Mouse (Mus musculus) CH12.LX (cell line): Measurements from ENCODE around the gene Tmed6. TPM values are rescaled to one million over a fixed set of nuclear protein-coding genes. Genes with fewer than 3 reads are reported as not detected.

Source experiments
- DNase-seq: peaks from one replicate; pipeline ENCODE4 v3.0.0-alpha.2; 2013; ENCODE audit errors: extremely low read depth
- H3K27ac ChIP-seq: 2 replicates; pipeline ENCODE4 v1.5.1; 2012; ENCODE audit warnings: low read depth, mild to moderate bottlenecking, control low read depth, moderate library complexity; ENCODE audit not compliant: insufficient read depth
- H3K27me3 ChIP-seq: replicated peaks from 2 replicates; pipeline ENCODE3; 2012; ENCODE audit warnings: inconsistent platforms
- H3K36me3 ChIP-seq, 2 experiments: replicated peaks in 1 of 2; 2 replicates each; pipeline versions ENCODE3 to v1.6.1; 2012; ENCODE audit warnings: inconsistent platforms in 1 of 2, low read length in 1 of 2, mild to moderate bottlenecking in 1 of 2, mixed read lengths in 1 of 2, moderate library complexity in 1 of 2; ENCODE audit not compliant: control insufficient read depth in 1 of 2, insufficient read depth in 1 of 2
- H3K4me1 ChIP-seq, 2 experiments: 2 replicates each; pipeline ENCODE4 v1.6.1; 2012; ENCODE audit warnings: inconsistent platforms in 1 of 2, moderate library complexity in 1 of 2; ENCODE audit not compliant: insufficient read depth in 2 of 2, control insufficient read depth in 1 of 2
- H3K4me2 ChIP-seq: 2 replicates; pipeline ENCODE4 v1.6.1; 2012; ENCODE audit warnings: low read depth, mild to moderate bottlenecking, control low read depth; ENCODE audit not compliant: poor library complexity, insufficient read depth, severe bottlenecking
- H3K4me3 ChIP-seq, 3 experiments: fragments of 150-350 bp in 1 of 3; sonication (generic) in 1 of 3; replicated peaks in 1 of 3; 2 replicates each; pipeline versions ENCODE3 to v1.5.1; 2011 to 2012; ENCODE audit warnings: low read depth in 2 of 3, low read length in 2 of 3, mild to moderate bottlenecking in 2 of 3, moderate library complexity in 2 of 3, control low read depth in 1 of 3, improper control_type of control experiment in 1 of 3, inconsistent platforms in 1 of 3, mixed read lengths in 1 of 3; ENCODE audit not compliant: poor library complexity in 1 of 3
- H3K79me2 ChIP-seq: replicated peaks from 2 replicates; pipeline ENCODE4 v1.6.1; 2012; ENCODE audit warnings: mild to moderate bottlenecking, moderate library complexity; ENCODE audit not compliant: control insufficient read depth, poor library complexity, insufficient read depth, severe bottlenecking; ENCODE audit errors: extremely low read depth
- H3K9ac ChIP-seq: 2 replicates; pipeline ENCODE4 v1.6.1; 2012; ENCODE audit warnings: low read depth, mild to moderate bottlenecking, control low read depth, moderate library complexity; ENCODE audit not compliant: insufficient read depth
- H3K9me3 ChIP-seq: replicated peaks from 2 replicates; pipeline ENCODE3; 2012; ENCODE audit warnings: low read length, inconsistent platforms, mixed read lengths
- BHLHE40 ChIP-seq: IDR thresholded peaks from 2 replicates; pipeline ENCODE4 v1.6.1; 2011; ENCODE audit warnings: mild to moderate bottlenecking, low read depth, low read length, improper control_type of control experiment
- CHD1 ChIP-seq: IDR thresholded peaks from 2 replicates; pipeline ENCODE4 v1.6.1; 2012; ENCODE audit warnings: low read depth, low read length, improper control_type of control experiment, inconsistent platforms
- CHD2 ChIP-seq: IDR thresholded peaks from 2 replicates; pipeline ENCODE4 v1.6.1; 2011; ENCODE audit warnings: low read length, improper control_type of control experiment
- E2F4 ChIP-seq: IDR thresholded peaks from 2 replicates; pipeline ENCODE4 v1.6.1; 2011; ENCODE audit warnings: low read depth, low read length, improper control_type of control experiment; ENCODE audit not compliant: insufficient replicate concordance
- ETS1 ChIP-seq: conservative IDR thresholded peaks from 2 replicates; pipeline ENCODE4 v1.6.1; 2012; ENCODE audit warnings: low read depth, mild to moderate bottlenecking, inconsistent platforms, low read length, improper control_type of control experiment, moderate library complexity
- IRF4 ChIP-seq: IDR thresholded peaks from 2 replicates; pipeline ENCODE4 v1.6.1; 2014; ENCODE audit warnings: low read depth, mild to moderate bottlenecking, inconsistent platforms, low read length, improper control_type of control experiment
- JUND ChIP-seq: conservative IDR thresholded peaks from 2 replicates; pipeline ENCODE4 v1.6.1; 2011; ENCODE audit warnings: low read depth, low read length, improper control_type of control experiment
- KAT2A ChIP-seq: IDR thresholded peaks from 2 replicates; pipeline ENCODE4 v1.6.1; 2012; ENCODE audit warnings: low read length, improper control_type of control experiment, inconsistent platforms; ENCODE audit not compliant: insufficient replicate concordance
- MAX ChIP-seq: IDR thresholded peaks from 2 replicates; pipeline ENCODE4 v1.6.1; 2011; ENCODE audit warnings: low read length, improper control_type of control experiment
- MAZ ChIP-seq: IDR thresholded peaks from 2 replicates; pipeline ENCODE4 v1.6.1; 2012; ENCODE audit warnings: low read depth, mild to moderate bottlenecking, inconsistent platforms, low read length, improper control_type of control experiment, moderate library complexity
- MYC ChIP-seq: IDR thresholded peaks from 2 replicates; pipeline ENCODE4 v1.6.1; 2011; ENCODE audit warnings: low read depth, mild to moderate bottlenecking, improper control_type of control experiment, low read length
- PAX5 ChIP-seq: IDR thresholded peaks from 2 replicates; pipeline ENCODE4 v1.6.1; 2012; ENCODE audit warnings: low read length, inconsistent platforms, mixed read lengths
- POLR2AphosphoS2 ChIP-seq: IDR thresholded peaks from 2 replicates; pipeline ENCODE4 v1.6.1; 2011; ENCODE audit warnings: low read depth, low read length, improper control_type of control experiment
- RCOR1 ChIP-seq: conservative IDR thresholded peaks from 2 replicates; pipeline ENCODE4 v1.6.1; 2012; ENCODE audit warnings: low read depth, mild to moderate bottlenecking, inconsistent platforms, low read length, improper control_type of control experiment
- TBP ChIP-seq: conservative IDR thresholded peaks from 2 replicates; pipeline ENCODE4 v1.6.1; 2011; ENCODE audit warnings: low read depth, low read length, improper control_type of control experiment
- USF1 ChIP-seq: IDR thresholded peaks from 2 replicates; pipeline ENCODE4 v1.6.1; 2014; ENCODE audit warnings: low read depth, mild to moderate bottlenecking, inconsistent platforms, low read length, improper control_type of control experiment
- ZC3H11A ChIP-seq: IDR thresholded peaks from 2 replicates; pipeline ENCODE4 v1.6.1; 2012; ENCODE audit warnings: low read depth, mild to moderate bottlenecking, inconsistent platforms, low read length, improper control_type of control experiment
- ZMIZ1 ChIP-seq: IDR thresholded peaks from 2 replicates; pipeline ENCODE4 v1.6.1; 2012; ENCODE audit warnings: low read depth, mild to moderate bottlenecking, inconsistent platforms, low read length, improper control_type of control experiment
- ZNF384 ChIP-seq: IDR thresholded peaks from 2 replicates; pipeline ENCODE4 v1.6.1; 2012; ENCODE audit warnings: low read depth, low read length, improper control_type of control experiment, inconsistent platforms
- dilution Hi-C: fragments of 300-500 bp; cut with MboI; formaldehyde crosslinking; loops from 2 replicates; pipeline ENCODE4 v1.14.3; 2020; ENCODE audit warnings: low sequenced_read_pairs; ENCODE audit not compliant: extremely low pct_unique_long_range_greater_than_20kb, extremely low pct_ligation_motif_present
- in situ Hi-C: fragments of 300-500 bp; cut with MboI; formaldehyde crosslinking; loops from 3 replicates; pipeline ENCODE4 v1.14.3; 2019; ENCODE audit warnings: low sequenced_read_pairs, low pct_ligation_motif_present, low pct_unique_long_range_greater_than_20kb, mixed read lengths
- polyA plus RNA-seq: library from polyadenylated mRNA; unstranded; fragments of >175 nt; gene quantifications from 2 replicates; pipeline ENCODE4 v1.2.1, GENCODE M21; 2012; ENCODE audit warnings: low read depth; ENCODE audit not compliant: insufficient read length
- total RNA-seq, 2 experiments: library from RNA; depleted of rRNA; stranded (reverse); fragments of 300-350 nt in 1 of 2; fragments of >200 nt in 1 of 2; gene quantifications; 2 replicates each; pipeline ENCODE4 v1.2.3; 2012 to 2014

The Tmed6 gene
- total and polyA plus RNA-seq, 3 experiments, result 0.36 to 0.97 TPM; not detected in 1

DNA sequence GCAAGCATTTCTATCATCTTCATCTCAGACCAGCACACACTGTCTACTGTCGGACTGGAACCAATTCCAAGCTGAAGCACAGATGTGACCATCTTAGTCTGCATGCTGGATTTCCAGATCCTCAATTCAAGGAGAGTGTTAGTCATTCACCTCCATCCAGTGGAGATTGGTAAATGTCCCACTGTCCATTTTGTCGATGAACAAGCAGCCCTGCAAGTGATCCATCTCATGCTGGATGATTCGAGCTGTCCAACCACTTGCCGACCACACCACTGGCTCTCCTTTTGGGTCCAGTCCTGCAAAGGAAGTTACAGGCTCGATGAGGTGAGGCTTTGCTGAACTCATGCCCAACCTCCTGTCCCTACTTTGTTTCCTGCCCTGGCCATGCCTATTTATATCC is 18.5 kb downstream of the Tmed6 start:
- TF ChIP-seq ZC3H11A (no peak), CHD2 (no peak), MYC (no peak), KAT2A (no peak), RCOR1 (no peak), CHD1 (no peak), POLR2AphosphoS2 (no peak), JUND (no peak), MAZ (no peak), ZNF384 (no peak), PAX5 (no peak), MAX (no peak), BHLHE40 (no peak), ETS1 (no peak)
- Histone ChIP-seq H3K9ac (peak overlapping the region; percentile 74; the same call in 1 of the 2 replicates), H3K36me3 (peaks cover 66 to 76% of the 10 kb centered on the region in 2 experiments), H3K4me3 (peak overlapping the region in 1 of 3 experiments; percentile 90), H3K4me2 (peak overlapping the region; percentile 53; the same call in 1 of the 2 replicates), H3K27ac (no peak overlapping the region), H3K27me3 (no peaks in the 10 kb centered on the region), H3K9me3 (no peaks in the 10 kb centered on the region), H3K79me2 (peaks cover 19% of the 10 kb centered on the region), H3K4me1 (peaks cover 5 to 39% of the 10 kb centered on the region in 2 experiments; a peak in 3 of 4 replicates)
- dilution Hi-C loops (no loop called here), in situ Hi-C loops (no loop called here)
- no peak for DNase-seq

DNA sequence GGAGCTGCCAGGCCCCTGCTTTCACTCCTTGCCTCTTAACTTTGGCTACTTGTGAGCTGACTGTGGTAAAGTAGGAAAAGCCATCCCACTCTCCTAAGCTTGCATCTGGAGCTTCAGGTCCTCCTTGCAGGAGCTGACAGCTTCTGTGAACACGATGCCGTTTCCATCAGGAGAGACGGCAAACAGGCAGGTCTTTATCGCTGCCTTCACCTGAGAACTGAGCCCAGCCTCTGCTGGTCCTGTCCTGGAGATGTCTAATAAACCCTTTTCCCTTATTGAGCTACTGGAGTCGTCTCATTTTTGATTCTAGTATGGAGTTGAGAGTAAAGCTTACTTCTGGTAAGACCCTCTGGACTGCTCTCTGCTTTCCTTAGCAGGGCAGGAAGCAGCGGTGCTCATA is 20.0 kb downstream of the Tmed6 start:
- Histone ChIP-seq H3K9ac (no peak overlapping the region), H3K27me3 (no peaks in the 10 kb centered on the region), H3K4me1 (peaks cover 5 to 43% of the 10 kb centered on the region in 2 experiments; a peak in 3 of 4 replicates), H3K4me3 (no peak overlapping the region), H3K27ac (no peak overlapping the region), H3K79me2 (peaks cover 19% of the 10 kb centered on the region)
- DNase-seq, result no peak
- dilution Hi-C loops, result no loop called here
- TF ChIP-seq ZC3H11A (no peak), PAX5 (no peak), ZMIZ1 (no peak), E2F4 (no peak), TBP (no peak), CHD1 (no peak), IRF4 (no peak), POLR2AphosphoS2 (no peak), USF1 (no peak)
- TF ChIP-seq, all 38 proteins: peak for 0
- in situ Hi-C loops, result no loop called here
- Histone ChIP-seq H3K4me2 (no peak overlapping the region), H3K36me3 (peaks cover 65 to 76% of the 10 kb centered on the region in 2 experiments), H3K9me3 (no peaks in the 10 kb centered on the region)
